In the genomic region with DNA sequence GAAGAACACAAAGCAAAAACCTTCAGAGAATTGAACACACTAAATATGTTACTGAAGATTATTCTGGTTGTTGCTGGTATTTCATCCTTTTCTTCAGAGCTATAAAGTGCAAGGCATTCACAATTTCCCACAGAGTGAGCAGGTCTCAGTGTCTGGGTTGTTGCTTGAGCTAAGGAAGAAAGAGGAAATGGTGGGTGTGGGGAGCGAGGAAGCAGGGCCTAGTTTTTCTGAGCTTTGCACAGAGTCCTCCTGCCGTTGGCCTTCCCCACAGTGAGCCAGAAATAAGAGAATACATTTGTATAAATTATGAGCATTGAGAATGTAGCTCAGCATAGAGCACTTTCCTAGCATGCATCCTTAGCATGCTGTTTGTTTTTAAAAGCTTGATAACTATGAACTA, we compare ENCODE assay signal across 14 mouse cellular contexts.
DNase-seq lines count a peak whose midpoint lies in the region; ATAC-seq and TF ChIP-seq lines count a peak whose summit lies in the region.
"Had no signal": no experiment of that assay in that cellular context is flagged by ENCODE, and none has a peak within 500 bp of the region (broad histone marks: within the 10 kb centered on the region; RNA-seq: fewer than 3 reads in every experiment).

No protein-coding gene starts in this region.

- TF ChIP-seq POLR2A in heart, adult 2 months (IDR thresholded peaks at IDR 0.05; ENCODE audit: insufficient read depth, low read depth, low read length): no peak
- TF ChIP-seq POLR2A in spleen, adult 2 months (IDR thresholded peaks at IDR 0.05; ENCODE audit: low read depth, low read length): no peak

- no peaks in the 10 kb centered on the region for H3K27me3 ChIP-seq in heart, adult 2 months (ENCODE audit: control insufficient read depth, insufficient read depth, low read length)
- H3K27me3 ChIP-seq in spleen, adult 2 months (ENCODE audit: control insufficient read depth, insufficient read depth, low read length): no peaks in the 10 kb centered on the region
- no peaks in the 10 kb centered on the region for H3K27me3 ChIP-seq in hindbrain, embryonic 10.5 days (ENCODE audit: insufficient read depth, poor library complexity, severe bottlenecking)
- H3K27me3 ChIP-seq in embryonic facial prominence, embryonic 10.5 days (replicated peaks; ENCODE audit: low read depth, poor library complexity, severe bottlenecking): no peaks in the 10 kb centered on the region
- H3K27me3 ChIP-seq: hindbrain, embryonic 15.5 days; neural tube, embryonic 15.5 days; stomach, embryonic 15.5 days had no signal

- H3K4me3 ChIP-seq in heart, adult 2 months: no peak overlapping the region
- H3K4me3 ChIP-seq in spleen, adult 2 months (ENCODE audit: extremely low read depth, insufficient read depth, insufficient read length): no peak overlapping the region
- no peak overlapping the region for H3K4me3 ChIP-seq in hindbrain, embryonic 10.5 days
- no peak overlapping the region for H3K4me3 ChIP-seq in embryonic facial prominence, embryonic 10.5 days
- H3K4me3 ChIP-seq: hindbrain, embryonic 15.5 days; neural tube, embryonic 15.5 days; stomach, embryonic 15.5 days had no signal

- no peak for TF ChIP-seq EP300 in heart, adult 2 months (IDR thresholded peaks at IDR 0.05; ENCODE audit: insufficient read depth, low read depth, low read length)

- WGBS in heart, adult 2 months: 58% methylated on average over 2 of the region's 2 CpGs
- 13% methylated on average over 2 of the region's 2 CpGs for WGBS in spleen, adult 2 months
- WGBS in hindbrain, embryonic 10.5 days: 60% methylated on average over 2 of the region's 2 CpGs
- 69% methylated on average over 2 of the region's 2 CpGs for WGBS in embryonic facial prominence, embryonic 10.5 days

- peaks cover 8% of the 10 kb centered on the region for H3K36me3 ChIP-seq in heart, adult 2 months (ENCODE audit: control insufficient read depth, insufficient read depth, low read length)
- no peaks in the 10 kb centered on the region for H3K36me3 ChIP-seq in spleen, adult 2 months (ENCODE audit: control insufficient read depth, insufficient read depth, low read length)
- H3K36me3 ChIP-seq in hindbrain, embryonic 10.5 days: no peaks in the 10 kb centered on the region
- H3K36me3 ChIP-seq in embryonic facial prominence, embryonic 10.5 days (replicated peaks): no peaks in the 10 kb centered on the region
- H3K36me3 ChIP-seq: hindbrain, embryonic 15.5 days; neural tube, embryonic 15.5 days; stomach, embryonic 15.5 days had no signal

- no peak for DNase-seq in heart, adult 2 months
- no peak for DNase-seq in heart, postnatal 10 days
- DNase-seq in spleen, adult 2 months (ENCODE audit: low read depth in 1 of 2, low spot score in 2 of 2): peak in 1 of 2 experiments; percentile 39
- no peak for DNase-seq in spleen, adult 12 weeks (ENCODE audit: low spot score)
- peak; percentile 51 for DNase-seq in thymus, postnatal 25 days
- no peak for DNase-seq in hindbrain, embryonic 10.5 days (ENCODE audit: low spot score)
- no peak for DNase-seq in embryonic facial prominence, embryonic 10.5 days (ENCODE audit: low spot score)
- DNase-seq: gastrocnemius, postnatal 36 days; kidney, adult 9 months had no signal

- no peaks in the 10 kb centered on the region for H3K79me2 ChIP-seq in heart, adult 2 months (replicated peaks; ENCODE audit: control insufficient read depth, insufficient read depth, low read length)

- intact Hi-C loops in heart, adult 2 months (cut with DNase I): no loop called here
- intact Hi-C loops in heart, postnatal 10 days (cut with DNase I): no loop called here

- H3K27ac ChIP-seq in heart, adult 2 months: peak overlapping the region; percentile 61
- H3K27ac ChIP-seq in spleen, adult 2 months (ENCODE audit: insufficient read depth, low read length): peak overlapping the region; percentile 15; the same call in 1 of the 2 replicates
- no peak overlapping the region for H3K27ac ChIP-seq in hindbrain, embryonic 10.5 days
- no peak overlapping the region for H3K27ac ChIP-seq in embryonic facial prominence, embryonic 10.5 days (replicated peaks)
- H3K27ac ChIP-seq: hindbrain, embryonic 15.5 days; neural tube, embryonic 15.5 days; stomach, embryonic 15.5 days had no signal

- peak; percentile 46 for ATAC-seq in common myeloid progenitor, adult 5-6 weeks (replicated peaks; ENCODE audit: low read depth, poor library complexity, severe bottlenecking)
- ATAC-seq: forebrain, embryonic 16.5 days had no signal

- TF ChIP-seq CTCF in heart, adult 2 months (IDR thresholded peaks at IDR 0.05): no peak
- TF ChIP-seq CTCF in spleen, adult 2 months (IDR thresholded peaks at IDR 0.05; ENCODE audit: extremely low read depth, insufficient read depth, insufficient read length, insufficient replicate concordance): no peak

- peaks cover 18% of the 10 kb centered on the region for H3K4me1 ChIP-seq in heart, adult 2 months (ENCODE audit: control insufficient read depth, insufficient read depth, low read length)
- H3K4me1 ChIP-seq in spleen, adult 2 months (ENCODE audit: control insufficient read depth, insufficient read depth, insufficient read length): peaks cover 31% of the 10 kb centered on the region
- peaks cover 10% of the 10 kb centered on the region for H3K4me1 ChIP-seq in hindbrain, embryonic 10.5 days (replicated peaks)
- H3K4me1 ChIP-seq in embryonic facial prominence, embryonic 10.5 days: peaks cover 10% of the 10 kb centered on the region
- H3K4me1 ChIP-seq: hindbrain, embryonic 15.5 days; neural tube, embryonic 15.5 days had no signal

- no peaks in the 10 kb centered on the region for H3K9me3 ChIP-seq in hindbrain, embryonic 10.5 days
- no peaks in the 10 kb centered on the region for H3K9me3 ChIP-seq in embryonic facial prominence, embryonic 10.5 days
- H3K9me3 ChIP-seq: hindbrain, embryonic 15.5 days; neural tube, embryonic 15.5 days; stomach, embryonic 15.5 days had no signal

- no peak overlapping the region for H3K9ac ChIP-seq in heart, adult 2 months (ENCODE audit: low read depth, low read length)
- H3K9ac ChIP-seq: hindbrain, embryonic 15.5 days; neural tube, embryonic 15.5 days; stomach, embryonic 15.5 days had no signal

Comparison
In these comparisons a context has a peak if more than half of its experiments do, and no peak if none do; other contexts are left out.
1. H3K27ac ChIP-seq: peak in heart, adult 2 months (single experiment) and spleen, adult 2 months (single experiment); none in hindbrain, embryonic 10.5 days (single experiment) and embryonic facial prominence, embryonic 10.5 days (single experiment).